Mouse (Mus musculus) brain, embryonic 14.5 days (tissue): Measurements from ENCODE around the gene Ndufa13.

Experiments
- CTCF ChIP-seq: fragments of 200-500 bp; IDR thresholded peaks from 2 replicates; pipeline ENCODE4 v1.5.1; 2012; ENCODE audit warnings: inconsistent platforms, mild to moderate bottlenecking, moderate library complexity, borderline replicate concordance; ENCODE audit not compliant: insufficient read depth, insufficient read length; ENCODE audit errors: extremely low read depth
- POLR2A ChIP-seq: fragments of 200-500 bp; IDR thresholded peaks from 2 replicates; pipeline ENCODE4 v1.6.1; 2012; ENCODE audit warnings: mild to moderate bottlenecking, inconsistent platforms, borderline replicate concordance; ENCODE audit not compliant: poor library complexity, insufficient read depth, insufficient read length, severe bottlenecking; ENCODE audit errors: extremely low read depth

DNA sequence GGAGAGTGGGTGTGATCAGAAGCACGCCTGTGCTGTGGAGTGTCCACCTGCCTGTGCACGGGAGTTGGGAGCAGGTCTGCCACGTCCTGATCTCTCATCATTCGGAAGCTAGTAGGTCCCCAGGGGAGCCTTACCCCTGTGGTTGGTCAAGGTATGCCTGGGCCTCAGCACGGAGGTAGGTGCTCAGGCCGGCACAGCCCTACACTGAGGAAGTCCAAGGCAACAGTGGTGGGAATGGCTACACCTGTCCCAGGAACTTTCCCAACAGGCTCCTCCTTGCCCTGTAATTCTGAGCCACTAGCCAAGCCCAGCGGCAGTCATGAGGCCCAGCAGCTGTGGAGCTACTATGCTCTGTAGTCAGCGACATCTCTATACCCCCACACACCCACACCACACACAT, 22.7 kb downstream of the Ndufa13 start:
- TF ChIP-seq CTCF (no peak), POLR2A (no peak)
